Comparison of ENCODE assay signal across 29 mouse cellular contexts in genomic region chr5:117903534-117903933, GRCm38 (mm10).
DNase-seq lines count a peak whose midpoint lies in the region; ATAC-seq and TF ChIP-seq lines count a peak whose summit lies in the region.
"Had no signal": no experiment of that assay in that cellular context is flagged by ENCODE, and none has a peak within 500 bp of the region (broad histone marks: within the 10 kb centered on the region; RNA-seq: fewer than 3 reads in every experiment).

No protein-coding gene starts in this region.

- peaks cover 34% of the 10 kb centered on the region for H3K4me1 ChIP-seq in midbrain, embryonic 10.5 days
- H3K4me1 ChIP-seq in midbrain, embryonic 16.5 days (ENCODE audit: control insufficient read depth, insufficient read depth, low read length), result peaks cover 10% of the 10 kb centered on the region
- peaks cover 20 to 73% of the 10 kb centered on the region in 2 experiments for H3K4me1 ChIP-seq in CH12.LX (ENCODE audit: control insufficient read depth in 1 of 2, insufficient read depth in 2 of 2)
- H3K4me1 ChIP-seq in embryonic facial prominence, embryonic 15.5 days, result peaks cover 11% of the 10 kb centered on the region
- H3K4me1 ChIP-seq: intestine, embryonic 15.5 days had no signal

- H3K79me2 ChIP-seq in CH12.LX (replicated peaks; ENCODE audit: control insufficient read depth, extremely low read depth, insufficient read depth, poor library complexity, severe bottlenecking), result no peaks in the 10 kb centered on the region

- no peak for TF ChIP-seq EP300 in CH12.LX (IDR thresholded peaks at IDR 0.05; ENCODE audit: low read length)

- TF ChIP-seq RAD21 in CH12.LX (IDR thresholded peaks at IDR 0.05; ENCODE audit: low read depth, low read length), result no peak

- in situ Hi-C loops in CH12.LX (cut with MboI; ENCODE audit: low pct_ligation_motif_present, low pct_unique_long_range_greater_than_20kb, low sequenced_read_pairs), result no loop called here

- 50% methylated on average over 7 of the region's 7 CpGs for WGBS in midbrain, embryonic 10.5 days
- 25% methylated on average over 7 of the region's 7 CpGs for WGBS in midbrain, embryonic 16.5 days
- WGBS in embryonic facial prominence, embryonic 15.5 days, result 33% methylated on average over 7 of the region's 7 CpGs

- TF ChIP-seq CTCF in CH12.LX (conservative IDR thresholded peaks at IDR 0.05 in 1 of 2, IDR thresholded peaks at IDR 0.05 in 1 of 2; ENCODE audit: low read depth in 2 of 2, low read length in 2 of 2), result no peak

- H3K9ac ChIP-seq in midbrain, embryonic 16.5 days (ENCODE audit: low read depth, low read length), result no peak overlapping the region
- H3K9ac ChIP-seq in CH12.LX (ENCODE audit: insufficient read depth, low read depth), result no peak overlapping the region
- H3K9ac ChIP-seq in embryonic facial prominence, embryonic 15.5 days, result no peak overlapping the region
- H3K9ac ChIP-seq: embryonic facial prominence, embryonic 12.5 days; forebrain, embryonic 13.5 days; hindbrain, embryonic 15.5 days; intestine, embryonic 15.5 days; limb, embryonic 12.5 days; liver, postnatal 0 days had no signal

- no peak overlapping the region for H3K4me3 ChIP-seq in midbrain, embryonic 10.5 days
- no peak overlapping the region for H3K4me3 ChIP-seq in midbrain, embryonic 16.5 days (ENCODE audit: low read depth, low read length)
- H3K4me3 ChIP-seq in CH12.LX (replicated peaks in 1 of 3; ENCODE audit: low read depth in 2 of 3, low read length in 2 of 3, poor library complexity in 1 of 3), result no peak overlapping the region
- H3K4me3 ChIP-seq in embryonic facial prominence, embryonic 15.5 days (replicated peaks), result no peak overlapping the region
- H3K4me3 ChIP-seq: embryonic facial prominence, embryonic 12.5 days; erythroblast, embryonic 14.5 days; forebrain, embryonic 13.5 days; hindbrain, embryonic 15.5 days; intestine, embryonic 15.5 days; layer of hippocampus, adult 2 months; left cerebral cortex, adult 2 months; limb, embryonic 12.5 days; megakaryocyte, embryonic 14.5 days had no signal

- dilution Hi-C loops in CH12.LX (cut with MboI; ENCODE audit: extremely low pct_ligation_motif_present, extremely low pct_unique_long_range_greater_than_20kb, low sequenced_read_pairs), result no loop called here

- no peak for ATAC-seq in midbrain, embryonic 16.5 days
- peak; percentile 36 for ATAC-seq in embryonic facial prominence, embryonic 15.5 days (ENCODE audit: insufficient number of reproducible peaks, low FRiP score, low TSS enrichment, low read depth)
- ATAC-seq: forebrain, embryonic 13.5 days; intestine, embryonic 15.5 days; liver, postnatal 0 days; Patski had no signal

- no peak overlapping the region for H3K4me2 ChIP-seq in midbrain, embryonic 16.5 days (ENCODE audit: low read length)
- H3K4me2 ChIP-seq in CH12.LX (ENCODE audit: insufficient read depth, low read depth, poor library complexity, severe bottlenecking), result peak overlapping the region; percentile 52; the same call in 1 of the 2 replicates
- H3K4me2 ChIP-seq in embryonic facial prominence, embryonic 15.5 days (replicated peaks), result no peak overlapping the region
- H3K4me2 ChIP-seq: embryonic facial prominence, embryonic 12.5 days; forebrain, embryonic 13.5 days; hindbrain, embryonic 15.5 days; intestine, embryonic 15.5 days; limb, embryonic 12.5 days had no signal

- DNase-seq in embryo, embryonic 11 days, result peak; percentile 34
- DNase-seq in embryo, embryonic 10 days (ENCODE audit: low spot score), result no peak
- DNase-seq in midbrain, embryonic 10.5 days (ENCODE audit: low spot score), result no peak
- peak; percentile 58 for DNase-seq in CH12.LX (ENCODE audit: extremely low read depth)
- no peak for DNase-seq in heart, postnatal 4 days
- DNase-seq: adrenal gland, postnatal 10 days; cerebellum, adult 11 months; cerebellum, adult 9-10 months; cerebellum, postnatal 36 days; gastrocnemius, postnatal 10 days; heart, postnatal 14 days; kidney, adult 2 months; kidney, postnatal 36 days; liver, postnatal 0 days; lung, postnatal 4 days; thymus, adult 2 months; thymus, postnatal 36 days had no signal

- H3K36me3 ChIP-seq in midbrain, embryonic 10.5 days, result no peaks in the 10 kb centered on the region
- H3K36me3 ChIP-seq in midbrain, embryonic 16.5 days (ENCODE audit: control insufficient read depth, insufficient read depth, low read length), result no peaks in the 10 kb centered on the region
- H3K36me3 ChIP-seq in CH12.LX (replicated peaks in 1 of 2; ENCODE audit: control insufficient read depth in 1 of 2, insufficient read depth in 1 of 2, low read length in 1 of 2), result no peaks in the 10 kb centered on the region
- H3K36me3 ChIP-seq in embryonic facial prominence, embryonic 15.5 days, result no peaks in the 10 kb centered on the region
- H3K36me3 ChIP-seq: embryonic facial prominence, embryonic 12.5 days; hindbrain, embryonic 15.5 days; intestine, embryonic 15.5 days; limb, embryonic 12.5 days had no signal

- peak overlapping the region; percentile 72 for H3K27ac ChIP-seq in midbrain, embryonic 10.5 days (replicated peaks)
- H3K27ac ChIP-seq in midbrain, embryonic 16.5 days (ENCODE audit: low read length), result no peak overlapping the region
- H3K27ac ChIP-seq in CH12.LX (ENCODE audit: insufficient read depth, low read depth), result peak overlapping the region; percentile 49
- no peak overlapping the region for H3K27ac ChIP-seq in embryonic facial prominence, embryonic 15.5 days (replicated peaks)
- H3K27ac ChIP-seq: embryonic facial prominence, embryonic 12.5 days; forebrain, embryonic 13.5 days; hindbrain, embryonic 15.5 days; intestine, embryonic 15.5 days; layer of hippocampus, adult 2 months; left cerebral cortex, adult 2 months; limb, embryonic 12.5 days had no signal

- H3K27me3 ChIP-seq in midbrain, embryonic 10.5 days (ENCODE audit: low read depth, poor library complexity, severe bottlenecking), result peaks cover 9% of the 10 kb centered on the region; the same call in 1 of the 2 replicates
- no peaks in the 10 kb centered on the region for H3K27me3 ChIP-seq in midbrain, embryonic 16.5 days (ENCODE audit: control insufficient read depth, insufficient read depth, low read depth, low read length)
- no peaks in the 10 kb centered on the region for H3K27me3 ChIP-seq in CH12.LX (replicated peaks)
- no peaks in the 10 kb centered on the region for H3K27me3 ChIP-seq in embryonic facial prominence, embryonic 15.5 days
- H3K27me3 ChIP-seq: embryonic facial prominence, embryonic 12.5 days; forebrain, embryonic 13.5 days; hindbrain, embryonic 15.5 days; intestine, embryonic 15.5 days had no signal

- no peak for TF ChIP-seq POLR2A in CH12.LX (IDR thresholded peaks at IDR 0.05; ENCODE audit: low read depth, low read length)

- H3K9me3 ChIP-seq in midbrain, embryonic 10.5 days (replicated peaks), result no peaks in the 10 kb centered on the region
- no peaks in the 10 kb centered on the region for H3K9me3 ChIP-seq in midbrain, embryonic 16.5 days (replicated peaks; ENCODE audit: control insufficient read depth, low read length, poor library complexity, severe bottlenecking)
- no peaks in the 10 kb centered on the region for H3K9me3 ChIP-seq in CH12.LX (replicated peaks; ENCODE audit: low read length)
- H3K9me3 ChIP-seq in embryonic facial prominence, embryonic 15.5 days (replicated peaks), result no peaks in the 10 kb centered on the region
- H3K9me3 ChIP-seq: embryonic facial prominence, embryonic 12.5 days; forebrain, embryonic 13.5 days; hindbrain, embryonic 15.5 days; intestine, embryonic 15.5 days; limb, embryonic 12.5 days had no signal

TF ChIP-seq in CH12.LX, 34 proteins besides CTCF, POLR2A, EP300 and RAD21 (continues in another document):
- no peak for TF ChIP-seq TCF12 (IDR thresholded peaks at IDR 0.05; ENCODE audit: low read depth, low read length)
- TF ChIP-seq USF2 (conservative IDR thresholded peaks at IDR 0.05; ENCODE audit: low read depth, low read length), result no peak
- no peak for TF ChIP-seq KAT2A (IDR thresholded peaks at IDR 0.05; ENCODE audit: insufficient replicate concordance, low read length)
- TF ChIP-seq POLR2AphosphoS2 (IDR thresholded peaks at IDR 0.05; ENCODE audit: low read depth, low read length), result no peak
- no peak for TF ChIP-seq BHLHE40 (IDR thresholded peaks at IDR 0.05; ENCODE audit: low read depth, low read length)
- TF ChIP-seq UBTF (IDR thresholded peaks at IDR 0.05; ENCODE audit: low read depth, low read length), result no peak
- no peak for TF ChIP-seq USF1 (IDR thresholded peaks at IDR 0.05; ENCODE audit: low read depth, low read length)
- TF ChIP-seq JUN (IDR thresholded peaks at IDR 0.05; ENCODE audit: insufficient read depth, low read depth, low read length), result no peak
- TF ChIP-seq SMC3 (IDR thresholded peaks at IDR 0.05; ENCODE audit: low read depth, low read length), result no peak
- no peak for TF ChIP-seq ZNF384 (IDR thresholded peaks at IDR 0.05; ENCODE audit: low read depth, low read length)
- TF ChIP-seq RCOR1 (conservative IDR thresholded peaks at IDR 0.05; ENCODE audit: low read depth, low read length), result no peak
- TF ChIP-seq MXI1 (IDR thresholded peaks at IDR 0.05; ENCODE audit: low read depth, low read length), result no peak
- TF ChIP-seq MEF2A (IDR thresholded peaks at IDR 0.05; ENCODE audit: borderline replicate concordance, low read depth, low read length), result peak; percentile 27; the same call in 1 of the 2 replicates
- no peak for TF ChIP-seq NELFE (IDR thresholded peaks at IDR 0.05; ENCODE audit: low read depth, low read length)
- TF ChIP-seq IRF4 (IDR thresholded peaks at IDR 0.05; ENCODE audit: low read depth, low read length), result peak; percentile 48; the same call in 1 of the 2 replicates
- TF ChIP-seq TBP (conservative IDR thresholded peaks at IDR 0.05; ENCODE audit: low read depth, low read length), result no peak
- TF ChIP-seq PAX5 (IDR thresholded peaks at IDR 0.05; ENCODE audit: low read length), result no peak
- TF ChIP-seq CHD2 (IDR thresholded peaks at IDR 0.05; ENCODE audit: low read length), result peak; percentile 53; the same call in 1 of the 2 replicates
- no peak for TF ChIP-seq ZMIZ1 (IDR thresholded peaks at IDR 0.05; ENCODE audit: low read depth, low read length)
- TF ChIP-seq JUND (conservative IDR thresholded peaks at IDR 0.05; ENCODE audit: low read depth, low read length), result no peak
- no peak for TF ChIP-seq E2F4 (IDR thresholded peaks at IDR 0.05; ENCODE audit: insufficient replicate concordance, low read depth, low read length)
- no peak for TF ChIP-seq ZC3H11A (IDR thresholded peaks at IDR 0.05; ENCODE audit: low read depth, low read length)
- TF ChIP-seq ETS1 (conservative IDR thresholded peaks at IDR 0.05; ENCODE audit: low read depth, low read length), result 0 out of 2 replicates have a peak, but pooled peaks have one; percentile 20
- TF ChIP-seq NRF1 (IDR thresholded peaks at IDR 0.05; ENCODE audit: low read depth, low read length), result no peak
- no peak for TF ChIP-seq HCFC1 (IDR thresholded peaks at IDR 0.05; ENCODE audit: low read depth, low read length)
- no peak for TF ChIP-seq SIN3A (IDR thresholded peaks at IDR 0.05; ENCODE audit: low read length)
- TF ChIP-seq MAFK (IDR thresholded peaks at IDR 0.05; ENCODE audit: insufficient replicate concordance, low read length), result no peak
- no peak for TF ChIP-seq ELF1 (IDR thresholded peaks at IDR 0.05; ENCODE audit: low read depth, low read length)

Comparison
In these comparisons a context has a peak if more than half of its experiments do, and no peak if none do; other contexts are left out.
1. DNase-seq: peak in embryo, embryonic 11 days (single experiment) and CH12.LX (single experiment); none in embryo, embryonic 10 days (single experiment), midbrain, embryonic 10.5 days (single experiment) and heart, postnatal 4 days (single experiment).
2. H3K27ac ChIP-seq: peak in midbrain, embryonic 10.5 days (single experiment) and CH12.LX (single experiment); none in midbrain, embryonic 16.5 days (single experiment) and embryonic facial prominence, embryonic 15.5 days (single experiment).